Mouse (Mus musculus) fibroblast of lung, adult 2 months (primary cell): Measurements from ENCODE around the gene H1foo.

Experiments
- DNase-seq: peaks from one replicate; pipeline ENCODE4 v3.0.0-alpha.2; 2011; ENCODE audit warnings: low read depth

H1foo gene

GRCm38 (mm10) chr6:115986472-115987095 is 41.8 kb downstream of the H1foo start:
- peak; percentile 54 for DNase-seq

DNA sequence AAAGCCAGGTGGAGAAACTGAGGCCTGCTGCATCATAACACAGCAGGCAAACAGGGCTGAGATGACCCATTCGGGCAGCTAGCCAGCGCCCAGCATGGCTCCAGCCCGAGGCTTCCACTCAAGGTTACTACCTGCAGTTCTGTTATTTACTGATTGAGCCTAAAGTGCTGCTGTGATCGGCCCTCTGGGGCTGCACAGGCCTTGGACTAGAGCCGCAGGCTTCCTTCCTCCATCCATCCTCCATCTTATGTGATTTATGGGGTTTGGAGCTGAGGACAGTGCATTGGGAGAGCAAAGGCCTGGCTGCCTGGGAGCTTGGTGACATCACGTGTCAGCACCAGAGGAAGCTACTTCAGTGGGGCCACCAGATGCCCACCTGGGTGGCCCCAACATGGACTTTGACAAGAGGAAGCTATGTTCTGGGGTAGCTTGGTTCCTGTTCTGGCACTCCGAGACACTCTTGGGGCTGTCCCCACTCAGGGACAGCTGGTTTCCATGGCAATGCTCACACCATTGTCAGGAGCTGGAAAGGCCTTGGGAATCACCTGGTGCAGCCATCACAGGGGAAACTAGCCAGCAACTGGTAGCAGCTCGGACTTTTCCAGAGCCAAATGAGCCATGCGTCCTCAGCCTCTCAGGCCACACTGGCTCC is 42.5 kb downstream of the H1foo start:
- no peak for DNase-seq

GRCm38 (mm10) chr6:115989032-115989431 is 44.3 kb downstream of the H1foo start:
- no peak for DNase-seq

DNA sequence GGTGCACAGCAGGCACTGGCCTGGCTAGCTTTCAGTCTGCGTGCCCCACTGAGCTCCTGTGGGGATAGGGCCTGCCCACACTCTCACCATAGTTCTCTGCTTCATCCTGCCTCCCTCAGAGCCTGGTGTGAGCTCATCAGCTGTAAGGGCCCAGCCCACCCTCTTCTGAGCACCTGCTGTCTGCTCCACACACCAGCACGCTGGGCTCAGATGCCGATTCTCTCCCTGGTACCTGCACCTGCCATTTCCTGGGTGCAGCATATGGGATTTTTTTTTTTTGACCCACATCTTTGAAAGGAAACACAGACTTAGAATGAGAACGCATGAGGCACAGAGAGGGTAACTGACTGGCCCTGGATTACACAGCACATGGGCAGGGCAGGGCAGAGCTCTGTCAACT is 44.9 kb downstream of the H1foo start:
- no peak for DNase-seq

DNA sequence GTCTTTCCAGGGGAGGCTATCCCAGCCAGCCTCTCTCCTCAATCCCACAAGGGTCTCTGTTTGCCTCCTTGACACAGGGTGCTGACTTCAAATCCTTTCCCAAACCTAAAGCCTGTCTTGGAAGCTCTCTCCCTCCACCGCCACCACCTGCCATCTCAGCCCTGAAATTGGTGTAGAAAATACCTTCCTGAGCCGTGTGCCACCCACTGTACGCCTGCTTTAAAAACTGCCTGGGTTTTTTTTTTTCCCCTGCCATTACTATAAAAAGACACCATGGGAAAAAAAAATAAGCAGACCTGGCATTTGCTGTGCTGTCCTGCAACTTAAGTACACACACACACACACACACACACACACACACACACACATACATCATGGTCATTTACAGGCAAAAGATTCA is 45.3 kb downstream of the H1foo start:
- no peak for DNase-seq

GRCm38 (mm10) chr6:115990479-115990878 is 45.7 kb downstream of the H1foo start:
- DNase-seq: no peak

- DNase-seq: peak; percentile 65
Observed at GRCm38 (mm10) chr6:115991108-115991880, 46.6 kb downstream of the H1foo start.

- DNase-seq: no peak
Observed at GRCm38 (mm10) chr6:115991881-115992620, 47.3 kb downstream of the H1foo start.

GRCm38 (mm10) chr6:115992981-115993380 is 48.2 kb downstream of the H1foo start:
- DNase-seq: no peak

DNA sequence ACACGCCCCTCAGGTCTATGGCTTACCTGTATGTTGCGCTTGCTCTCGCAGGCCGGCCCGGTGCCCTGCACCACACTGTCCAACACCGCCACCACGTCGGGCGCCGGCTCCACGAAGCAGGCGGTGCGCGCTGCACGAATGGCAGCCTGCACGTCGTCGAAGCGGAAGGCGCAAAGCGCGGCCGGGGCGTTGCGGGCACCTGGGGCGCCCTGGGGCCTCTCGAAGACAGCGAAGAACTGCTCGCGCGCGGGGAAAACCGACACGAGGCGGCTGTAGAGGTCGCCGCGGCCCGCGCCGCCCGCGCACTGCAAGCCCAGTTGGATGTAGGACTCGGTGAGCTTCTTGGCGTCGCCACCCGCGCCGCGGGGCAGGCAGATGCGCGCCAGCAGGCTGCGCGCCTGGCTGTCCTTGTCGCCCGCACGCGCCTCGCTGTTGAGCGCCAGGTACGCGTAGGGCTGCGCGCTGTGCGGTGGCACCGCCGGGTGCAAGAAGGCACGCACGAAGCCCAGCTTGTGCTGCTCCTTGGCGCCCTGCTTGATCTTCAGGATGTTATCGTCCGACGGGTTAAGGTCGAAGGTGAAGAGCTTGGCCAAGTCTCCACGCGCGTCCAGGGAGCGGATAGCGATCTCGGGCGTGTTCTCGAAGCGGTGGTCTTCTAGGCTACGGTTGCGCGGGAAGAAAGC is 48.9 kb downstream of the H1foo start:
- no peak for DNase-seq

DNA sequence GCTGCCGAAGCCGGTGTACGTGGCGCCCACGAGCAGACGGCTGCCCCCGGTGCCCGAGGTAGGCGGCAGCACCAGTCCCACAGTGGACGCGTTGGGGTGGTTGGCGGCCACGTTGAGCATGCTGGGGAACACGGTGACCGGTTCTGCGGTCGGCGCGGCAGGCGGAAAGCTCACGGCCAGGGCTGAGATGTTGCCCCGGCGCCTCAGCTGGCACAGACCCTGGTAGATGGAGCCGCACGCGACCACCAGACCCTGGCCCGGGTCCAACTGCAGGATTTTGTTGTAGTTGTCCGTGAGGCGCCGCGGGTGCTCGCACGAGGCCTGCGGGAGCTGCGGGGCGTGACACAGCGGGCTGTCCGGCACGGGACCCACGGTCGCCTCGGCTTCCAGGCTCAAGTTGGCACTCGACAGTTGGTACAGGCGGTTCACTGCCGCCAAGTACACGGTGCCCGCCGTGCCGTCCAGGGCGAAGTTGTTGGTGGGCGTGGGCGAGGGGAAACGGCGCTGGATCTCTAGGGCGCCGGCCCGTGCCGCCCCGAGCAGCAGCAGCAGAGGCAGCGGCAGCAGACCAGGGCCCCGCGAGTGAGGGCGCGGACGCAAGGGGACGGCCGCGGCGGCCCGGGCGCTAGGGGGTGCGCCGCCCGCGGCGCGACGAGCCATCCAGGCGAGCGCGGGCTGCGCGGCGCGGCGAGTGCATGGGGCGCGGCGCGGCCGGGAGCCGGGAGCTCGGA is 49.6 kb downstream of the H1foo start:
- DNase-seq: no peak

GRCm38 (mm10) chr6:115994877-115995520 is 50.3 kb downstream of the H1foo start, which contains the start of gene Plxnd1:
Gene Plxnd1, minus strand, starts transcription at chr6:115995005.
- DNase-seq: peak; percentile 69

DNA sequence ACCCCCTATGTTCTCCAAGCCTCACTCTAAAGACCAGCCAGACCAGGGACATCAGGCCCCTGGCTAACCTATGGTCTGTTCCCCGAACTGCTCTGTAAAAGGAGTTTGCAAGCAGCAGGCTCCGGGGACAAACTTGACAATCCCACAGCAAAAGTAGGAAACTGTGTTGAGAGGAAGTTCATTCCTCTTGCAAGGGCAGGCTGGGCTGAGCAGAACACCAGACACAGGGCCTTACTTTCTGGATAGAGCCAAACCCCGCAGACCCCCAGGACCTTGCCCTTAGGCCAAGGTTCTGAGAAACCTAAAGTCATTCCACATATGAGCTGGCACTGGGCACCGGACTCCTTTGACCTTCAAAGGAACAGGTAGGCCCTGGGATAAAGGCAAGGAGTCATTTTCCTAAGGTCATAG is 50.8 kb downstream of the H1foo start:
- DNase-seq: no peak

DNA sequence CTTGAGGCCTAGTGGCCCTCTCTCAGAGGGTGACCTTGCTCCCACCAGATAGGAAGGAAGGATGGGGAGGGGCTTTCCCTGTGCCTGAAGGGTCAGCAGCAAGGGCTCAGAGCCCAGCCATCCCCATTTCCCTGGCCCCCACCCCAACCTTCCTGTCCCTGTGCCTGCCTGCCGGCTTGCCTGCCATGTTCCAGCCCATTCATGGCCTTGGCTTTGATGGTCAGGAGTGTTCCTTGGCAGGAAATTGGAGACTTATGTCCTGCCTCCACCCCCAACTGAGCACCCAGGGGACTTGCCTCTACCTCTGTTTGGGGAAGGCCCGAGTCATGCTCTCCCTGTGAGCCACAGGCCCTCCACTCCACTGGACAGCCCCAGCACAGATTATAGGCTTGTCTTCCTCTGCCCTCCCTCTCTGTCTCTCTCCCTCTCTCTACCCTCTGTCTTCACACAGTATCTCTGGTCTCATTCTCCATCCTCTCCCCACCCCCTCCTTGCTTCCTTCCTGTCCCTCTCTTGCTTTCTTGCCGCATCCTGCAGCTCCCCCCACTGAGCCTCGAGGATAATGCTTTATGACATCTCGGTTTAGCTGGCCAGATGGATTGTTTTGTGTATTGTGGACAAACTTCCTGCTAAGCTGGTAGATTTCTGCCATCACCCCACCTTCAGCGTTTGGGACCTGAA is 51.6 kb downstream of the H1foo start:
- no peak for DNase-seq

DNA sequence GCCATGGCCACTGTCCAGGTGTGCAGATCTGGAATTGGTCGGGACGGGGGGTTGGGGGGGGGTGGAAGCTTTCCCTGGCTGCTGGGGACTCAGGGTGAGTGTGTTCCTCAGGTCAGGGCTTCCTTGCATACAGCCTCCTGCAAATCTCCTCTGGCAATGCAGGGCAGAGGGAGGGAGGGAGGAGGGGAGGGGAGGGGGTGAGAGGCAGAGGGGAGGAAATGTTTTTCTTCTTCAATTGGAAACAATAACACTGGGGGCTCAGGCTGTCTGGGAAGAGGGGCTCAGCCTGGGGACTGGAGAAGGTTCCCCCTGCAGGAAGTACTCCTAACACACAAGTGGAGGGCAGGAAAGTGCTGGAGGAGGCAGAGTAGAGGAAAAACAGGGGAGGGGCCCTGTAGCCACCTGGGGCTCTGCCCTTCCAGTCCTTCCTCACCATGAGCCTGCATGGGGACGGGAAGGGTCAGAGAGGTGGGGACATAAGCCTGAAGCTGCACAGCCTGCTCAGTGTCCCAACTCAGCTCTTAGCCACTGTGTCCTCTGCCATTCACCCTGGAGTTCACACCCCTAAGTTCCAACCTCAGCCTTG is 53.1 kb downstream of the H1foo start:
- no peak for DNase-seq

DNA sequence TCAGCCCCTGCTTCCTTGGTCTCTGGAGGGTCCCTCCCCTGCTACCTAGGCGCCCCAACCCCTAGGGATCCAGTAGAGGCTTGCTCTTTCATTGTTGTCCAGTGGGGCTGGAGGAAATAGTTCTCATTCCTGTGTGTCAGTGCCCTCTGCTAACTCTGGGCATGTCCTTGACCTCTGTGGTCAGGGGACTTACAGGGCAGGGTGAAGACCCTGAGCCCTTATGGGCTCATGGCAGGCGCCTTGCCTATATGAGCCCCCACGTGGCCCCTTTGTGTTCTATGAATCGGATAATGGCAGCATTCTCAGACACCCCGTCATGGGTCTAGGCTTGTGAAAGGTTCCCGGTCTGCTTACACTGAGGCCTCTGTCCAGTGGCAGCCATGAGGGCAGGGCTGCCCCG is 54.0 kb downstream of the H1foo start:
- no peak for DNase-seq

GRCm38 (mm10) chr6:115999227-115999626 is 54.5 kb downstream of the H1foo start:
- DNase-seq: no peak
